Mouse (Mus musculus) liver, adult 2 months (tissue): ENCODE measurements around the gene A930017K11Rik.

Experiments used
- CTCF ChIP-seq: fragments of 200-500 bp; IDR thresholded peaks from 2 replicates; pipeline ENCODE4 v1.5.1; 2011; ENCODE audit warnings: low read depth, low read length, control low read depth
- POLR2A ChIP-seq: fragments of 200-500 bp; IDR thresholded peaks from 2 replicates; pipeline ENCODE4 v1.6.1; 2011; ENCODE audit warnings: low read length, control low read depth; ENCODE audit not compliant: insufficient read depth; ENCODE audit errors: extremely low read depth

GRCm38 (mm10) chr17:25955736-25956135 is 3.4 kb upstream of the A930017K11Rik start:
- no peak for TF ChIP-seq POLR2A
- no peak for TF ChIP-seq CTCF
